Mouse (Mus musculus) hindbrain, postnatal 0 days (tissue): ENCODE data around the gene Psmd12. TPM values are rescaled to one million over a fixed set of nuclear protein-coding genes. Genes with fewer than 3 reads are reported as not detected.

Source experiments
- ATAC-seq: fragments of 200-750 bp; cut with Nextera tagmentation; 2 replicates; pipeline ENCODE4 v1.8.0; 2017; ENCODE audit warnings: mild to moderate bottlenecking, moderate TSS enrichment, moderate library complexity
- DNase-seq: peaks from one replicate; pipeline ENCODE4 v3.0.0-alpha.2; 2015; ENCODE audit warnings: low spot score
- H3K27ac ChIP-seq: fragments of 300-500 bp; sonication (generic); 2 replicates; pipeline ENCODE4 v1.5.1; 2014; ENCODE audit warnings: mild to moderate bottlenecking
- H3K27me3 ChIP-seq: fragments of 300-500 bp; sonication (generic); 2 replicates; pipeline ENCODE4 v1.6.1; 2014; ENCODE audit warnings: low read length, mixed read lengths; ENCODE audit not compliant: insufficient read depth
- H3K36me3 ChIP-seq: fragments of 300-500 bp; sonication (generic); 2 replicates; pipeline ENCODE4 v1.6.1; 2014; ENCODE audit warnings: low read length, mixed read lengths; ENCODE audit not compliant: insufficient read depth
- H3K4me1 ChIP-seq: fragments of 300-500 bp; sonication (generic); 2 replicates; pipeline ENCODE4 v1.6.1; 2014; ENCODE audit warnings: antibody characterized with exemption, low read length, mixed read lengths; ENCODE audit not compliant: insufficient read depth
- H3K4me2 ChIP-seq: fragments of 300-500 bp; sonication (generic); 2 replicates; pipeline ENCODE4 v1.6.1; 2014; ENCODE audit warnings: low read depth, mild to moderate bottlenecking, low read length, moderate library complexity, mixed read lengths
- H3K4me3 ChIP-seq: fragments of 300-500 bp; sonication (generic); 2 replicates; pipeline ENCODE4 v1.5.1; 2014; ENCODE audit warnings: low read length
- H3K9ac ChIP-seq: fragments of 300-500 bp; sonication (generic); replicated peaks from 2 replicates; pipeline ENCODE4 v1.6.1; 2014; ENCODE audit warnings: mild to moderate bottlenecking, low read length, moderate library complexity, mixed read lengths
- H3K9me3 ChIP-seq: fragments of 300-500 bp; sonication (generic); 2 replicates; pipeline ENCODE4 v1.6.1; 2016; ENCODE audit warnings: low read length, mixed read lengths
- CTCF ChIP-seq: IDR thresholded peaks from 2 replicates; pipeline ENCODE4 v1.5.1; 2016; ENCODE audit warnings: antibody characterized with exemption, control low read depth, low read depth
- WGBS: fragments of 180-500 bp; shearing (Covaris S2); extraction: QIAGEN DNeasy Blood & Tissue Kit; methylation state at CpG from one replicate; pipeline ENCODE4 v1.1.7; 2014; 5-methylcytosine and 5-hydroxymethylcytosine counted together
- polyA plus RNA-seq: library from polyadenylated mRNA; unstranded; fragments of >200 nt; fragmentation: Nextera tagmentation; extraction: Ambion mirVana; gene quantifications from 2 replicates; pipeline ENCODE4 v1.2.1, GENCODE M21; 2015
- total RNA-seq: library from RNA; depleted of rRNA; stranded (reverse); fragments of >200 nt; gene quantifications from 2 replicates; pipeline ENCODE4 v1.2.3, GENCODE M21; 2014; rRNA removed

The Psmd12 gene
- total and polyA plus RNA-seq, 2 experiments from 2014 or later = 26.9 to 149 TPM

DNA sequence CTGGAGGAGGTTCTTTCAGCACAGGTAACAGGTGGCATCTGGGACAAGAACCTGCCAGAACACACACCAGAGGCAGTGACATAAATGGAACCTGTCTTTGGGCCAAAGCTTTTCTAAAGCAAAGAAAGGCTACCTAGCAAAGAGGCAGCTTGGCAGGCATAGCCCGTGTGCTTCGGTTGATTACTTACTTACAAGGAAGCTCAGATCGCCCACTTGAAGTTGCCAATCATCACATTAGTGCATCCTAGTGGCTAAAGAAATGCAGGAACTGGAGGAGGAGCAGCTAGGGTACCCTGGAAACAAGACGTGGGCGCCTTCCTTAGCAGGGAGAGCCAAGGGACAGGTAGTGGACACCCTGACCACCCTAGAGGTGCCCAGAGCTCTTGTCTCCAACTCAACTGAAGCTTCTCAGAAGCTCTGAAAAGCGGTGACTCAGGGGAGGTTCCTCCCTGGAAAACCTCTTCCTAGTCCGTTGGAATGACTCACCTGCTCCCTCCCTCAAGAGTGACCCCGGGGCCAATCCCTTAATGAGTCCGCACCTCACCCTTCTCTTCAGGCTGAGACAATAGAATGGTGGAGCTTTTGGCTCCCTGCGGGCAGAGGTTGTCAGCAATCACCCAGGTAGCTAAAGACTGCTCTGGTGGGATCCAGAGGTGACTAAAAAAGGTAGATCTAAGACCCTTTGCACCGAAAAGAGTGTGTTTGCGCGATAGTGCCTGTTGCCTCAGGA lies 66.6 kb downstream of the Psmd12 start:
- Histone ChIP-seq H3K9ac (peak overlapping the region; percentile 90; the same call in 1 of the 2 replicates), H3K27ac (no peak overlapping the region), H3K4me1 (0 out of 2 replicates have a peak, but pooled peaks cover 4% of the 10 kb centered on the region), H3K4me3 (peak overlapping the region; percentile 99; the same call in 1 of the 2 replicates), H3K4me2 (peak overlapping the region; percentile 91), H3K27me3 (no peaks in the 10 kb centered on the region), H3K9me3 (no peaks in the 10 kb centered on the region), H3K36me3 (peaks cover 3% of the 10 kb centered on the region; the same call in 1 of the 2 replicates)
- TF ChIP-seq CTCF = no peak
- ATAC-seq (no peak), DNase-seq (no peak)
- 23% methylated on average over 13 of the region's 13 CpGs for WGBS

DNA sequence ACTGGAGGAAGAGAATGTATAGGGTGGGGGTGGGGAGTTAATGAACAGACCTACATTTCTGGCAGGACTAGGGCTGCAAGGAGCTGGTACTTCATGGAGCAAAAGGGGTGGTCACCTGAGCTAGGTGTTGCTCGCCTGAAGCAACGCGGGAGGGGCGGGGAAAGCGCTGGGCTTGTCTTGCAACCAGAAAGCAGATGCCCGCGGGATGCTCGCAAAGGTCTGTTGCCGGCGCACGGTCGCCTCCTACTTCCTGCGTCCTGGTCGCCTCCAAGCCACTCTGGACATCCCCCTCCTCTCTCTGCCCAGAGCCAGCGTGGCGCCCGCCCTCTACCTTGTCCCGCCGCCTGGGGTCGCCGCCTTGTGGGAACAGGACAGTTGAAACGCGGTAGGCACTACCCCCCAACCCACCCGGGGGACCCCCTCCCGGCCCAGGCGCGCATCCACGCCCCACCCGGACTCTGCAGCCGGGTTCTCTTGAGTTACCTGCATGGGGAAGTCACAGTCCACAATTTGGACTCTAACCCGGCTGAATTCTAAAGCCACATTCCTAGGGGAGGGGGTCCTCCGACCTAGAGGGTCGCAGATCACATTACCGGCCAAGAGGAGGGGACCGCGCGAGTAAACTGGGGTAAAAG lies 67.5 kb downstream of the Psmd12 start:
- peak; percentile 40 for DNase-seq
- no peak overlapping the region for H3K27ac ChIP-seq
- ATAC-seq = peak; percentile 48

GRCm38 (mm10) chr11:107547351-107548203 lies 68.3 kb downstream of the Psmd12 start, which contains the start of gene Helz:
Gene Helz, plus strand, starts transcription at chr11:107547930.
- Histone ChIP-seq H3K4me1 (0 out of 2 replicates have a peak, but pooled peaks cover 4% of the 10 kb centered on the region), H3K4me3 (peak within 1 kb of the TSS; percentile 99), H3K27me3 (no peaks in the 10 kb centered on the region), H3K4me2 (peak within 1 kb of the TSS; percentile 91), H3K9me3 (no peaks in the 10 kb centered on the region), H3K36me3 (peaks cover 3% of the 10 kb centered on the region; the same call in 1 of the 2 replicates), H3K9ac (peak within 1 kb of the TSS; percentile 90), H3K27ac (peak within 1 kb of the TSS; percentile 82)
- peak; percentile 31 for TF ChIP-seq CTCF
- DNase-seq = peak; percentile 83
- 1% methylated on average over 69 of the region's 70 CpGs for WGBS
- ATAC-seq = peak; percentile 78

More for the DNA sequence above, 67.5 kb downstream of the Psmd12 start:
- Histone ChIP-seq H3K4me1 (0 out of 2 replicates have a peak, but pooled peaks cover 4% of the 10 kb centered on the region), H3K27me3 (no peaks in the 10 kb centered on the region), H3K9ac (peak overlapping the region; percentile 90), H3K9me3 (no peaks in the 10 kb centered on the region), H3K36me3 (peaks cover 3% of the 10 kb centered on the region; the same call in 1 of the 2 replicates), H3K4me2 (peak overlapping the region; percentile 91), H3K4me3 (peak overlapping the region; percentile 99)
- peak; percentile 23; the same call in 1 of the 2 replicates for TF ChIP-seq CTCF
- WGBS = under 1% methylated on average over 35 of the region's 37 CpGs

DNA sequence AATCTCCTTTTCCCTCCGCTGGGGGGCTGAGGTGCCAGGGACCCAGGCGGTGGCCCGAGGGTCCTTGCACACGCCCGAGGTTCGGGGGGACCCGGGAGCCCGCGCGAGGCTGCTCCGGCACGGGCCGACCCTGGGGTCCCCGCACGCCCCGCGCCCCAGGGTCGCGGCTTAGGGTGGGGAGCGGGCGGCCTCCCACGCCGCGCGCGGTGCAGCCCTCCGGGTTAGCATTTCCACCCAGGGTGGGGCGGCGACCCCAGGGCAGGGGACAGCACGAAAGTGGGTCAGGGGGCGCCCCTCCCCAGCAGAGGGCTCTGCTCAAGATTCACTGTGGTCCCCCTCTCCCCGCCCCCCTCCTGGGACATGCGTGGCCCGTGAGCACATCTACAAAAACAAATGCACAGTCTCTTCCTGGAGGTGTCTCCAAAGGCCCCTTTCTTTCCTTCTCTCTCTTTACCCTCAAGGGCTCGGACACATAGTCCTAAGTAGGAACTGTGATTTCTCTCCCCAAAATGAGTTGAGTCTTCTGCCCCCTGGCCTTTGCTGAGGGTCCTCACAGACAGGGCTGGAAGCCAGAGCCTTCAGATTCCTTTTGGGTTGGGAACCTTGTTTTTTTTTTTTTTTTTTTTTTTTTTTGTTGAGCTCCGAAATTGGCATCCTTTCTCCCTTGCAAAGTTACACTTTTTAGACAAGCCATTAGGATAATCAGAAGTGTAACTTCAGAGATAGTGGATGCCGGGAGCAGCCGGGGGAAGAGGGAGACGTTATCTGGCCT lies 69.1 kb downstream of the Psmd12 start:
- Histone ChIP-seq H3K4me2 (peak overlapping the region; percentile 91), H3K4me1 (0 out of 2 replicates have a peak, but pooled peaks cover 4% of the 10 kb centered on the region), H3K4me3 (peak overlapping the region; percentile 99), H3K27me3 (no peaks in the 10 kb centered on the region), H3K36me3 (peaks cover 3% of the 10 kb centered on the region; the same call in 1 of the 2 replicates), H3K27ac (peak overlapping the region; percentile 82), H3K9ac (peak overlapping the region; percentile 90), H3K9me3 (no peaks in the 10 kb centered on the region)
- DNase-seq = peak; percentile 23
- 9% methylated on average over 22 of the region's 39 CpGs for WGBS
- ATAC-seq = peak; percentile 51
- peak; percentile 16; the same call in 1 of the 2 replicates for TF ChIP-seq CTCF

Other genes starting within 250 kb of the Psmd12 start
- 41.0 and 42.2 TPM in 2 replicates for gene Pitpnc1, start 8.8 kb upstream of the Psmd12 start, total RNA-seq
- gene Pitpnc1, start 8.8 kb upstream of the Psmd12 start, polyA plus RNA-seq = 43.6 and 44.8 TPM in 2 replicates
- 12.8 and 18.3 TPM in 2 replicates for gene Helz, start 68.4 kb downstream of the Psmd12 start, total RNA-seq
- 8.4 and 9.3 TPM in 2 replicates for gene Helz, start 68.4 kb downstream of the Psmd12 start, polyA plus RNA-seq
- 0.89 and 1.1 TPM in 2 replicates for gene Cacng1, start 237.0 kb downstream of the Psmd12 start, total RNA-seq
- gene Cacng1, start 237.0 kb downstream of the Psmd12 start, polyA plus RNA-seq = 0.66 and 0.68 TPM in 2 replicates